Mouse (Mus musculus): ENCODE measurements around the gene Tamm41. TPM values are rescaled to one million over a fixed set of nuclear protein-coding genes. Genes with fewer than 3 reads are reported as not detected.

The Tamm41 gene
- total and polyA plus RNA-seq, 2 experiments from 2014 or later: 47.1 to 51.1 TPM

DNA sequence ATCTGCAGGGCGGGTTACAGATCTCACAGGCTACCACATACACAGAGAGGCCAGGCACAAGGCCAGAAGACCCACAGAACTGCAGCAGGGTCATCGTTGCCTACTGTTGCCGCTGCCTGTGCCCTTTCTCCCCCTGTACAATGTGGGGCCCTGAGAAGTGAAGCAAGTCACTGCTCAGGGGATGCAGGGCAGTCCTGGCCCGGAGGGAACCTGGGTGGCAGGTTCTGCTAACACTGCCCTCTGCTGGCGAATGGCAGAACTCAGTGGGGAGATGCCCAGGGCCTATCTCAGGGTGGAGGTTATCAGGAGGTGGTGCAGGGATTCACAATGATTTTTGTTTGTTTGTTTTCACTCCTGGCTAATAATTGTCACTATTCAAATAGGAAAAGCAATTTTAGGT lies 29.9 kb downstream of the Tamm41 start:
- Histone ChIP-seq H3K9me3 (ENCODE audit: low read length) (no peaks in the 10 kb centered on the region), H3K9ac (replicated peaks; ENCODE audit: low read length) (no peak overlapping the region), H3K4me1 (ENCODE audit: insufficient read depth, low read length) (no peaks in the 10 kb centered on the region), H3K27ac (no peak overlapping the region), H3K4me3 (ENCODE audit: low read length) (no peak overlapping the region), H3K4me2 (ENCODE audit: low read depth, low read length) (no peak overlapping the region), H3K27me3 (ENCODE audit: insufficient read depth, low read length) (no peaks in the 10 kb centered on the region), H3K36me3 (ENCODE audit: insufficient read depth, low read length) (peaks cover 24% of the 10 kb centered on the region)
- DNase-seq (ENCODE audit: low spot score) (peak; percentile 81), ATAC-seq (peak; percentile 71)
- WGBS: 31% methylated on average over 5 of the region's 5 CpGs
- TF ChIP-seq CTCF (IDR thresholded peaks at IDR 0.05; ENCODE audit: low read depth): peak; percentile 95

DNA sequence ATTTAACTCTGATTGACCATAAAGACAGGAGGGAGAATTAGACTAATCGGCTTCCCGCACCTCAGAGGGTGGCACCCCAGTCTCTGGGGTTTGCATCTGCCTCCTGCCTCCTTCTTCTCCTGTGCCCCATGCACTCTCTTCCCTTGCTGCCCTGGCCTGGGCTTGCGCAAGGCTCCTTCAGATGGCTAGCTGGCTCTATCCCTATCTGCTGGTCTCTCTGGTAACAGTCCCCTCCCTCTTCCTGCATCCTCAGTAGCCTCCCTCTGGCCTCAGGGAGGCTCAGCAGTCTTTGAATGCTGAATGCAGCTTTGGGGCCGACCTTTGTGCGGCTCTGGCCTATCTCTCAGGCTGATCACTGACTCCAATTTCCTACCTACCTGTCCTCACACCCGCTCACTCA lies 30.7 kb downstream of the Tamm41 start:
- WGBS: 68% methylated on average over 6 of the region's 6 CpGs
- no peak overlapping the region for H3K27ac ChIP-seq
- no peaks in the 10 kb centered on the region for H3K9me3 ChIP-seq (ENCODE audit: low read length)
- no peak overlapping the region for H3K9ac ChIP-seq (replicated peaks; ENCODE audit: low read length)
- no peaks in the 10 kb centered on the region for H3K27me3 ChIP-seq (ENCODE audit: insufficient read depth, low read length)
- H3K4me1 ChIP-seq (ENCODE audit: insufficient read depth, low read length): no peaks in the 10 kb centered on the region
- TF ChIP-seq CTCF (IDR thresholded peaks at IDR 0.05; ENCODE audit: low read depth): no peak
- DNase-seq (ENCODE audit: low spot score) (no peak), ATAC-seq (no peak)
- no peak overlapping the region for H3K4me2 ChIP-seq (ENCODE audit: low read depth, low read length)
- H3K4me3 ChIP-seq (ENCODE audit: low read length): no peak overlapping the region
- peaks cover 23% of the 10 kb centered on the region for H3K36me3 ChIP-seq (ENCODE audit: insufficient read depth, low read length)

DNA sequence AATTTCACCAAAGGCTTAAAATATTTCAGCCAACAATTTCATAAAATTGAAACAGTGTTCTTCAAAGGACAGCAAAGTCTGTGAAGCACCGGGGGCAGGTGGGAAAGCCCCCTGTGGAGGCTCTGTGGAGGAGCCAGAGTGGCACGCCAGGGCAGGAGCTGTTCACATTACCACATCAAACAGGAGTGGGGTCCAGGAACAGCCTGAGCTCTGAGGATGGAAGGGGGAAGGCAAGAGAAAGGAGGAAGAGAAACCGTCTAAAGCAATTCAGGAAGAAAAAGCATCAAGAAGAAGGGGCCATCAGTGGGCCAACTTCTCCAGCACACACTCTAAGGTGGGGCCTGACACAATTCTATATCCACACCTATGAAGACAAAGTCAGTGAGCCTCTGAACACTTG lies 31.6 kb downstream of the Tamm41 start:
- Histone ChIP-seq H3K27ac (no peak overlapping the region), H3K9ac (replicated peaks; ENCODE audit: low read length) (no peak overlapping the region), H3K9me3 (ENCODE audit: low read length) (no peaks in the 10 kb centered on the region), H3K27me3 (ENCODE audit: insufficient read depth, low read length) (no peaks in the 10 kb centered on the region), H3K4me3 (ENCODE audit: low read length) (no peak overlapping the region), H3K36me3 (ENCODE audit: insufficient read depth, low read length) (peaks cover 16% of the 10 kb centered on the region; the same call in 1 of the 2 replicates), H3K4me2 (ENCODE audit: low read depth, low read length) (no peak overlapping the region), H3K4me1 (ENCODE audit: insufficient read depth, low read length) (no peaks in the 10 kb centered on the region)
- ATAC-seq (no peak), DNase-seq (ENCODE audit: low spot score) (no peak)
- 73% methylated on average over 3 of the region's 3 CpGs for WGBS
- no peak for TF ChIP-seq CTCF (IDR thresholded peaks at IDR 0.05; ENCODE audit: low read depth)

DNA sequence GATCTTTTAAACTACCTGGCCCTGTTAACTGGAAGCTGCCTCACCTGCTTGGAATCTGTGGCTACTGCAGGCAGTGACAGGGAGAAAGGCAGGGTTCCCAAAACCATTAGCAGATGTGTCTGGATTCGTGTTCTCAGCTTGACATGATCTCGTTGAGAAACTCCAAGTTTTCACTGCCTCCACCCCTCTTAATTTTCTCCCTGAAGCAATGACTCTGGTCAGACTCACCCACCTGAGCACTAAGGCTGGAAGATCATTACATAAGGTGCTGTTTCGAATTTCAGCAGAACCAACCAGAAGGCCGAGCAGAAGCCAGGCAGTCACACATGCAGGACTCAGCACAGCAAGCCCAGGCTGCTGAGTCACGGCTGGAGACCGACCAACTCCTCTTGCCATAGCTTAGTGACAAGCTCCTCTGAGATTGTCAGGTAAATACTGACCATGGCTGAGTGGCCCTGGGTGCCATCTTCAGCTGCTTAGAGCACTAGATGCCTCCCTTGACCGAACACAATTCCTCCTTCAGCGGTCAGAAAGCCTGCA lies 32.3 kb downstream of the Tamm41 start:
- peaks cover 16% of the 10 kb centered on the region for H3K36me3 ChIP-seq (ENCODE audit: insufficient read depth, low read length)
- no peaks in the 10 kb centered on the region for H3K9me3 ChIP-seq (ENCODE audit: low read length)
- H3K27me3 ChIP-seq (ENCODE audit: insufficient read depth, low read length): no peaks in the 10 kb centered on the region
- 84% methylated on average over 8 of the region's 8 CpGs for WGBS
- no peaks in the 10 kb centered on the region for H3K4me1 ChIP-seq (ENCODE audit: insufficient read depth, low read length)
- no peak overlapping the region for H3K4me2 ChIP-seq (ENCODE audit: low read depth, low read length)
- DNase-seq (ENCODE audit: low spot score) (no peak), ATAC-seq (no peak)
- no peak overlapping the region for H3K9ac ChIP-seq (replicated peaks; ENCODE audit: low read length)
- no peak overlapping the region for H3K4me3 ChIP-seq (ENCODE audit: low read length)
- no peak overlapping the region for H3K27ac ChIP-seq
- TF ChIP-seq CTCF (IDR thresholded peaks at IDR 0.05; ENCODE audit: low read depth): no peak

DNA sequence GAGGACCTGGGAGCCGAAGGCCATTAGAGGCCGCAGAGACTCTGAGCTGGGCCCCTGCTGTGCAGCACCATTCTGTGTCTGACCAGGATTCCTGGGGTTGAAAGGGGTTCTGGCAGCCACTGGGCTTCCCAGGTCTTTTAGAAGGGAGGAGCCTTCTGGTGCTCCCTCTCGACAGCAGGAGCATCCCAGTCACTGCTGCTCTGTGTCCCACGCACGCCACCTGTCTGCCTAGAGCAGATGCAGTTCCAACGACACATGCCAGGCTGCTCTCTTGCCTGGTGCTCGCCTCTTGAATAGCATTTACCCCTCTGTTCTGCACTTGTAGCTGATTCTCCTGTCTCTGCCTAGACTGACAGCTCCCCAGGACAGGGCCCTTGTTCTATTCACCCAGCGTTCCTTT lies 33.0 kb downstream of the Tamm41 start:
- H3K36me3 ChIP-seq (ENCODE audit: insufficient read depth, low read length): peaks cover 13% of the 10 kb centered on the region
- H3K4me3 ChIP-seq (ENCODE audit: low read length): no peak overlapping the region
- no peaks in the 10 kb centered on the region for H3K27me3 ChIP-seq (ENCODE audit: insufficient read depth, low read length)
- no peak for DNase-seq (ENCODE audit: low spot score)
- no peak for ATAC-seq
- no peaks in the 10 kb centered on the region for H3K4me1 ChIP-seq (ENCODE audit: insufficient read depth, low read length)
- no peak overlapping the region for H3K9ac ChIP-seq (replicated peaks; ENCODE audit: low read length)
- no peaks in the 10 kb centered on the region for H3K9me3 ChIP-seq (ENCODE audit: low read length)
- no peak overlapping the region for H3K27ac ChIP-seq
- peak; percentile 22; the same call in 1 of the 2 replicates for TF ChIP-seq CTCF (IDR thresholded peaks at IDR 0.05; ENCODE audit: low read depth)
- 64% methylated on average over 8 of the region's 8 CpGs for WGBS
- no peak overlapping the region for H3K4me2 ChIP-seq (ENCODE audit: low read depth, low read length)

DNA sequence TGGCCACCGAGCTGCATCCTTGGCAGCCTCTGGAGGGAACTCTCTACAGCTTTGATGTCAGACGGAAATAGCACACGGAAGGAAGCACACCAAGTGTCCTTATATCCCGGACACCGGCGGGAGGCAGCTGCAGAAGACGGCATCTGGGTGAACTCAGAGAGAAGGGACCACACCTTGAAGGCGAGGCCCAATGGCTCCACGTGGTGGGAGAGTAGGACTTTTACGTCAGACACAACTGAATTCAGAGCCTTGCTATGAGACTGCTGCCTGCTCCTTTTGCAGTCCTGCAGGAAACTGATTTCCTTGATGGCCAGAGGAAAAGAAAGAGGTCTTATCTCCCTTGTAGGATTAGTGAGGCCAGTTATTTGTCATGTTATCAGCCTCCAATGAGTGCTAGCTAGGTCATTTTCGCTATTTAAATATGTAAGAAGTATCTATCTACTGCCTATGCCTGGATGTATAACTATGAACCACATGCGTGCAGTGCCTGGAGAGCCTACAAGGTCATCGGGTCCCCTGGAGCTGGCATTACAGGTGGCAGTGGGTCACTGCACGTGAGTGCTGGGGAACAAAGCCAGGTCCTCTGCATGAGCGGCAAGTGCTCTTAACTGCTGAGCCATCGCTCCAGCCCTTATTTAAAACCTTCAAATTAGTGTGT lies 39.2 kb downstream of the Tamm41 start:
- Histone ChIP-seq H3K4me1 (ENCODE audit: insufficient read depth, low read length) (no peaks in the 10 kb centered on the region), H3K9me3 (ENCODE audit: low read length) (no peaks in the 10 kb centered on the region), H3K4me3 (ENCODE audit: low read length) (no peak overlapping the region), H3K36me3 (ENCODE audit: insufficient read depth, low read length) (peaks cover 6% of the 10 kb centered on the region; the same call in 1 of the 2 replicates), H3K27ac (no peak overlapping the region), H3K27me3 (ENCODE audit: insufficient read depth, low read length) (no peaks in the 10 kb centered on the region), H3K4me2 (ENCODE audit: low read depth, low read length) (no peak overlapping the region), H3K9ac (replicated peaks; ENCODE audit: low read length) (no peak overlapping the region)
- DNase-seq (ENCODE audit: low spot score) (no peak), ATAC-seq (no peak)
- 87% methylated on average over 16 of the region's 16 CpGs for WGBS
- no peak for TF ChIP-seq CTCF (IDR thresholded peaks at IDR 0.05; ENCODE audit: low read depth)

DNA sequence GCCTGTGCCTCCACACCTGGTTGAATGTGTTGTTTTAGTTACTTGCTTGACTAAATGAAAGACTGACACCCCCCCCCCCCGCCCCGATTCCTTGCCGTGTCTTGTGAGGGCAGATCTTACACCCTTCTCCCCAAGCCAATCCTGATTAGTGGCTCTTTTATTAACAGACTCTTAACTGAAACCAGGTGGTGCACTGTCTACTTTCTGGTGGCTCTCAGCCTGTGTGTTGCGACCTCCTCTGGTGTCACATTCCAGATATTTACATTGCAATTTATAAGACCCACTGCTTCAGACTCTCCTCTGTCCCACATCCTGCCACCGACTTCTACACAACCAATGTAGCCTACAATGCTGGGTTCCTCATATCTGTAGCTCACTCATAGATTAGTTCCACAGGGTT lies 40.2 kb downstream of the Tamm41 start:
- TF ChIP-seq CTCF (IDR thresholded peaks at IDR 0.05; ENCODE audit: low read depth): no peak
- Histone ChIP-seq H3K36me3 (ENCODE audit: insufficient read depth, low read length) (peaks cover 6% of the 10 kb centered on the region; the same call in 1 of the 2 replicates), H3K9ac (replicated peaks; ENCODE audit: low read length) (no peak overlapping the region), H3K4me2 (ENCODE audit: low read depth, low read length) (no peak overlapping the region), H3K27ac (no peak overlapping the region), H3K9me3 (ENCODE audit: low read length) (no peaks in the 10 kb centered on the region), H3K27me3 (ENCODE audit: insufficient read depth, low read length) (no peaks in the 10 kb centered on the region), H3K4me3 (ENCODE audit: low read length) (no peak overlapping the region), H3K4me1 (ENCODE audit: insufficient read depth, low read length) (no peaks in the 10 kb centered on the region)
- WGBS: 90% methylated on average over 5 of the region's 5 CpGs
- DNase-seq (ENCODE audit: low spot score): no peak
- no peak for ATAC-seq

Measured in hindbrain, postnatal 0 days (tissue).